Comparison of ENCODE assay signal across 1 mouse cellular context in the genomic region with DNA sequence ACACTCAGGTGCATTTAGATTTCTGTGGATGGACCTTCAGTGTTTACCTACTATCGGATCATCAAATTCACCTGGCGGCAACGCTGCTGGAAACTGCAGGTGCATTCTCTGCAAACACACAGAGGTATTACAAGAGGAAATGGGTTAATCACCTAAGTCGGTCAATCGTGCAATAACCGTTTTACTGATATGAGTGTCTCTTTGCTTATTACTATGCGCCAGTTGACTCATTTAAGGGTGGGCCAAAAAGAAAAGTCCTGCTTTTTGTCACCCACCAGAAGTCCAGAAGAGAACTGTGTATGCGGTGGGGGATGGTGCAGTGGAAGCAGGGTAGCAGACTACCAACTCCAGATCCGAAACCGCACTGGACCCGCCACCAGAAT.
TF ChIP-seq lines count a peak whose summit lies in the region.

No protein-coding gene starts in this region.

TF ChIP-seq in CH12.LX, 34 proteins besides CTCF, POLR2A, EP300 and RAD21 (continued from another document):
- no peak for TF ChIP-seq MYC (IDR thresholded peaks at IDR 0.05; ENCODE audit: low read depth, low read length)
- no peak for TF ChIP-seq MAX (IDR thresholded peaks at IDR 0.05; ENCODE audit: low read length)
- TF ChIP-seq JUND (conservative IDR thresholded peaks at IDR 0.05; ENCODE audit: low read depth, low read length), result peak; percentile 79
- TF ChIP-seq TBP (conservative IDR thresholded peaks at IDR 0.05; ENCODE audit: low read depth, low read length), result no peak
- no peak for TF ChIP-seq KAT2A (IDR thresholded peaks at IDR 0.05; ENCODE audit: insufficient replicate concordance, low read length)
- TF ChIP-seq IRF4 (IDR thresholded peaks at IDR 0.05; ENCODE audit: low read depth, low read length), result no peak; the same call in none of the 2 replicates
- no peak for TF ChIP-seq GABPA (IDR thresholded peaks at IDR 0.05; ENCODE audit: insufficient replicate concordance, low read depth, low read length)
TF ChIP-seq in CH12.LX: peak in this region for 5.
